Mouse (Mus musculus) neural tube, embryonic 15.5 days (tissue): ENCODE measurements around the gene Nebl. TPM values are rescaled to one million over a fixed set of nuclear protein-coding genes. Genes with fewer than 3 reads are reported as not detected.

Source experiments
- ATAC-seq: fragments of 200-750 bp; cut with Nextera tagmentation; 2 replicates; pipeline ENCODE4 v1.8.0; 2017; ENCODE audit warnings: mild to moderate bottlenecking, moderate TSS enrichment, moderate library complexity; ENCODE audit not compliant: low FRiP score
- H3K27ac ChIP-seq: fragments of 300-500 bp; sonication (generic); replicated peaks from 2 replicates; pipeline ENCODE4 v1.5.1; 2015; ENCODE audit warnings: mild to moderate bottlenecking, inconsistent platforms
- H3K27me3 ChIP-seq: fragments of 300-500 bp; sonication (generic); replicated peaks from 2 replicates; pipeline ENCODE4 v1.6.1; 2015; ENCODE audit warnings: inconsistent platforms
- H3K36me3 ChIP-seq: fragments of 300-500 bp; sonication (generic); 2 replicates; pipeline ENCODE4 v1.6.1; 2015; ENCODE audit warnings: inconsistent platforms
- H3K4me1 ChIP-seq: fragments of 300-500 bp; sonication (generic); 2 replicates; pipeline ENCODE4 v1.6.1; 2015; ENCODE audit warnings: inconsistent platforms
- H3K4me2 ChIP-seq: fragments of 300-500 bp; sonication (generic); 2 replicates; pipeline ENCODE4 v1.6.1; 2015; ENCODE audit warnings: inconsistent platforms, mild to moderate bottlenecking, moderate library complexity
- H3K4me3 ChIP-seq: fragments of 300-500 bp; sonication (generic); replicated peaks from 2 replicates; pipeline ENCODE4 v1.5.1; 2015; ENCODE audit warnings: mild to moderate bottlenecking, inconsistent platforms
- H3K9ac ChIP-seq: fragments of 300-500 bp; sonication (generic); replicated peaks from 2 replicates; pipeline ENCODE4 v1.6.1; 2015; ENCODE audit warnings: mild to moderate bottlenecking, inconsistent platforms
- H3K9me3 ChIP-seq: fragments of 300-500 bp; sonication (generic); replicated peaks from 2 replicates; pipeline ENCODE4 v1.6.1; 2016; ENCODE audit warnings: inconsistent platforms
- WGBS: fragments of 180-500 bp; shearing (Covaris S2); methylation state at CpG from one replicate; pipeline ENCODE4 v1.1.7; 2015; ENCODE audit warnings: mixed read lengths; 5-methylcytosine and 5-hydroxymethylcytosine counted together
- polyA plus RNA-seq: library from polyadenylated mRNA; unstranded; fragments of >200 nt; fragmentation: Nextera tagmentation; extraction: Ambion mirVana; gene quantifications from 2 replicates; pipeline ENCODE4 v1.2.1, GENCODE M21; 2015

The Nebl gene
- 13.7 and 14.3 TPM in 2 replicates for polyA plus RNA-seq

DNA sequence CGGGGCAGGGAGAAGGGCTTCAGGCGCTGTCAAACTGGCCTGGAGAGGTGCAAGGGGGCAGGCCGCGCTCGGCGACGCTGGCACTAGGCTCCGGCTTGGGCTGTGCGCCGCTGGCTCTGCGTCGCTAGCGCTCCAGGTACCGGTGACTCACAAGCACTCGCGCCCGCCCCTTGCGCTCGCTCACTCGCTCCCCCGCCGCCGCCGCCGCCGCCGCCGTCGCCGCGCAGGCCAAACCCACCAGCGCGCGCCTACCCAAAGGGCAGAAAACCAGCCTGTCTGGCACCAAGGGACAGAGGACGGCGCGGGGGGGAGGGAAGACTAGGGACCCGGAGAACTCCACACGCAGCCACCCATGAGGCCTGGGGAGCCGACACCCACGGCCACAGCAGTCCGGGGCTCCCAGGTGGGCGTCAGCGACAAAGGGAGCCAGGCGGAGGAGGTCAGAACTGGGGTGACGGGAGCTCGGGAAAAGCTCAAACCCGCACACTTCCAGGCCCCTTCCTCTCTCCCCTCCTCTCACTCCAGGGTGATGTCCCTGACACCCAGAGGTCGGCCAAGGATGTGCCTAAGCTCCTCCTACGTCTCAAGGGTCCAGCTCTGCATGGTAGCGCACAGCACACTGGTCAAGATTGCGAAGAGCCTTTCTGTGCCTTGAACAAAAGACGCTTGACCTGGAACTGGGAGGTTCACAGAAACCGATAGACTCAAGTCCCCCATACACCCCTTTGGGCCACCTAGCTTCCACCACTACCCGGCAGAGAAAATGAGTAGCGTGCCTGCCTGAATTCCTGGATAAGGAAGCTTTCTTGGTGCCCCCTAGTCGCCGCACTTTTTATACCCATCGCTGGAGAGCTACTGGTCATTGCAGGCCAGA lies at the start of gene Nebl:
Gene Nebl (minus strand): TSS at position 508 of the 874 bp plus-strand sequence.
- Histone ChIP-seq H3K9ac (peak within 1 kb of the TSS; percentile 75), H3K27ac (peak within 1 kb of the TSS; percentile 81), H3K27me3 (peaks cover 3% of the 10 kb centered on the region; the same call in 1 of the 2 replicates), H3K36me3 (no peaks in the 10 kb centered on the region), H3K9me3 (no peaks in the 10 kb centered on the region), H3K4me1 (peaks cover 18% of the 10 kb centered on the region), H3K4me2 (peak within 1 kb of the TSS; percentile 94), H3K4me3 (peak within 1 kb of the TSS; percentile 78)
- WGBS: under 1% methylated on average over 56 of the region's 59 CpGs
- peak; percentile 93 for ATAC-seq

DNA sequence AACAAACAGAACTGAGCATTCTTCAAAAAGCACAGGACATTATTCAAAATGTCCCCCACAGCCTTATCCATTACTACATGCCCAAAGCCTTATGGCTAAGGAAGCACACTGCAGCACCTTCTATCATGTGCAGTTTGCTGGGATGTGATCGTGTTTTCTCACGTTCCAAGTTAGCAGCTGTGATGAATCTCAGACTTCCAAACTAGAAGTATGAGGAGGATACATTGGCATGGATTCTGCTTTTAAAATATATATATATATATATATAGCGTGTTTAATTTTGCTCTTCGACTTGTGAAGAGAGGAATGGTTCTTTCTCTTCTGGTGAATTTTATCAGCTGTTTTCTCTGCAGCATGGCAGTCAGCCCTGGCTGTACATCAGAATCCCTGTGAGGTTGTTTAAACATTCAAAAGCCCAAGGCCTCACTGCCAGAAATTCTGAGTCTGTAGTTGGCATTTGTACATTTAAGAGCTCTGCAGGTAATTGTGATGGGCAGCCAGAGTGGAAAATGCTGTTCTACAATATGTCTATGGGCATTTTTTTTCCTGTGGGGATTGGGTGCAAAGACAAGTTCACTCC lies 39.1 kb upstream of the Nebl start:
- Histone ChIP-seq H3K9ac (no peak overlapping the region), H3K4me1 (no peaks in the 10 kb centered on the region), H3K4me2 (no peak overlapping the region), H3K27me3 (no peaks in the 10 kb centered on the region), H3K4me3 (no peak overlapping the region), H3K9me3 (no peaks in the 10 kb centered on the region), H3K36me3 (no peaks in the 10 kb centered on the region), H3K27ac (no peak overlapping the region)
- WGBS: 91% methylated on average over 4 of the region's 4 CpGs
- ATAC-seq: no peak

DNA sequence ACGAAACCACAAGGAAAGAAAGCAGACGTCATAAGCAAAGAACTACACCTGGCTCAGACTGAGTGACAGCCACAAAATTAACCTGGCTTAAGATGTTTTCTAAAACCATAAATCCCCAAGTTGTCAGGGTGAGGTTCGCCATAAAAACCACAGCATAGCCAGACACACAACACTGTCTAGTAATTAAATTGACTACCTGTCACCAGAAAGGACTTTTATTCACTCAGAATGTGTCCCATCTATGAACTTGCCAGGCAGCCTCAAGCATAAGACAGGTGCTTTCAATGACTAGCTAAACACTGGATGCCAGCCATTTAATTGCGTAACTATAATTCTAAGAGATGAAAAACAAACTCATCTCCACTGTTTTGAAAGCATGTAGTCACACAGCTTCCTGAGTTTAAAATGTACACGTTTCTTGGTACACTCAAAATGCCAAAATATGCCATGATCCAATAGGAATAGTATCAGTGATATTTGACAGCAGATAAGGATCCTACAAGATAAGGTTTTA lies 38.0 kb upstream of the Nebl start:
- ATAC-seq: no peak
- no peaks in the 10 kb centered on the region for H3K4me1 ChIP-seq
- H3K27me3 ChIP-seq: no peaks in the 10 kb centered on the region
- no peaks in the 10 kb centered on the region for H3K9me3 ChIP-seq
- H3K4me2 ChIP-seq: no peak overlapping the region
- H3K4me3 ChIP-seq: no peak overlapping the region
- no peak overlapping the region for H3K27ac ChIP-seq
- no peaks in the 10 kb centered on the region for H3K36me3 ChIP-seq
- no peak overlapping the region for H3K9ac ChIP-seq
- 81% methylated on average over 5 of the region's 5 CpGs for WGBS

DNA sequence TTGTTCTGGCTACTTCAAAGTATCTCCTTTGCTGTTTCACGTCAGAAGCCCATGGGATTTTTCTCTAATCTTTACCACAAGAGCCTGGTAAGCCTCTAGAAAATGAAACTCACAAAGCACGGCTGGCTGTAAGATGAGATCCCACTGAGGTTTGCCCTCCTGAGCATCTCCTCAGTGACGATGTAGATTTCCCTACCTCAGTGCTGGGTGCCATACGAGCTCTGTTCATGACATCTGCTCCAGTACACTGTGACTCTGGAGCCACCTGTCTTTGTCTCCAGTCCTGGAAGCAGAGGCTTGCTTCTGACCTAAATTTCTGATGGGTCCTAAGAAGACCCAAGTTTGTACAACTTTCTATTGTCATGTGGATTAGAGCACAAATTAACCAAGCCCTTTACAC lies 25.0 kb upstream of the Nebl start:
- Histone ChIP-seq H3K27ac (no peak overlapping the region), H3K36me3 (no peaks in the 10 kb centered on the region), H3K4me1 (no peaks in the 10 kb centered on the region), H3K9ac (no peak overlapping the region), H3K9me3 (no peaks in the 10 kb centered on the region), H3K4me3 (no peak overlapping the region), H3K27me3 (no peaks in the 10 kb centered on the region), H3K4me2 (no peak overlapping the region)
- 67% methylated on average over 4 of the region's 4 CpGs for whole genome bisulfite sequencing
- ATAC-seq: no peak

DNA sequence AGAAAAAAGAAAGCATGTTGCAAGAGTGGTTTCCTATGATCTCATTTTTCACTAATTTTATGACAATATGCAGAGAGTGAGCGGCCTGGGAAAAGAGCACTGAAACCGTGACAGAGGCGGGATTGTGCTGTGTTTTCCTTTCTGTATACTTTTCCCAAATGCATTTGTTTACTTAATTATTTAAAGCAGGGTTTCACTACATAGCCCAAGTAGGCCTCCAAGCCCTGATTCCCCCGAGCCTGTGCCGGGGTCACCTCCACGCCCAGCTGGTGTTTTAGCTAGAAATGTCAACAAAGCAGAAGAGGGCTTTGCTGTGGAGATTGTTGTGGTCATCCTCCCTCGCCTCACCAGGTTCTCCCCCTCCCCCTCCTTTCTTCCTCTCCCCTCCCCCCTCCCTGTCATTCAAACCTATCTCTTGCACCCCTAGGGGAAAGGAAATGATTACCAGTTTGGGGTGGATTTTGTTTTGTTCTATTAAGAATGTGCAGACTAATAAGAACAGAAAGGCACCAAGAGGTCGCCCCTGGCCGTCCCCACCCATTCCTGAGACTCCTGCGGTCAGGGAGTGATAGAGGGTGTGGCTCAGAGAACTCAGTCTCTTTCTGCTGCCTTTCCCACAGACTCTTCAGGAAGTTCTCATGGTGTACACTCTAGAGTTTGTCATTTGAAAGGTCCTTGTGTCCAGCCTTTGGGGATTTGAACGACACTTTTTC lies 10.9 kb upstream of the Nebl start:
- peaks cover 9% of the 10 kb centered on the region; the same call in 1 of the 2 replicates for H3K4me1 ChIP-seq
- 18% methylated on average over 11 of the region's 11 CpGs for WGBS
- H3K4me2 ChIP-seq: peak overlapping the region; percentile 65
- H3K27ac ChIP-seq: no peak overlapping the region
- ATAC-seq: peak; percentile 46; the same call in 1 of the 2 replicates
- no peaks in the 10 kb centered on the region for H3K36me3 ChIP-seq
- H3K9me3 ChIP-seq: no peaks in the 10 kb centered on the region
- no peak overlapping the region for H3K9ac ChIP-seq
- peak overlapping the region; percentile 36 for H3K4me3 ChIP-seq
- 0 out of 2 replicates have a peak, but pooled peaks cover 4% of the 10 kb centered on the region for H3K27me3 ChIP-seq

DNA sequence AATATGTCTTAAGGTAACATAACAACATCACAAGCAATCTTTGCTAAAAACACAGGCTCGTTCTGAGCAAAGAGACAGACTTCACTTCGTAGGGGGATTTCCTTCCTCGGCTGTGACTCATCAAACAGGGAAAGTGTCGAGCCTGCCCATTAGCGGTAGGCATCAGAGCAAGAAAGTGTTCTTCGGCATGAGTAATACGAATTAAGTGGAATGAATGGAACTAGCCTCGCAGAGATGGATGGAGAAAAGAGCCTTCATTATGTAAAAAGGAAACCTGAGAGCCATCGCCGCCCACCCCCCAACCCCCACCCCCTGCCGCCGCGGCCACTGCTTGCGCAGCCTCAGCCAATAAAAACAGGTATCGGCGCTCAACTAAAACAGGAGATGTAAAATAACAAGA lies 10.3 kb upstream of the Nebl start:
- Histone ChIP-seq H3K36me3 (no peaks in the 10 kb centered on the region), H3K4me3 (peak overlapping the region; percentile 36), H3K27me3 (0 out of 2 replicates have a peak, but pooled peaks cover 4% of the 10 kb centered on the region), H3K27ac (no peak overlapping the region), H3K9ac (peak overlapping the region; percentile 34; the same call in 1 of the 2 replicates), H3K4me2 (peak overlapping the region; percentile 65), H3K4me1 (peaks cover 9% of the 10 kb centered on the region; the same call in 1 of the 2 replicates), H3K9me3 (no peaks in the 10 kb centered on the region)
- WGBS: 1% methylated on average over 16 of the region's 16 CpGs
- peak; percentile 75 for ATAC-seq

DNA sequence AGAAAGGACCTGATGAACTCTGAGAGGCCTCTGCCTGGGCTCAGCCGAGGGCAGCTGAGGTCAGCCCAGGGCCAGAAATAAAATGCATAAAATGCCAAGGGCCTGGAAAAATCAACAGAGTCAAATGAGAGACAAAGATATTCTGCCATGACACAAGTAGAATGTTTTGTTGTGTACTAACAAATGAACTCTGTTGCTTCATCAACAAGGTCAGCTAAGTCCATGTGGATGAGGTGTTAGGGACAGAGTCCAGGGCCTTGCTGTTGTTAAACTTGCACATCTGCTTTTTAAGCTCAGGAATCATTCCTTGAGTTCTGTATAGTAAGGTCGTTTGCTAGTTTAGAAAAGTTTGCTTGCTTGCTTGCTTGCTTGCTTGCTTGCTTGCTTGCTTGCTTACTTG lies 9.2 kb upstream of the Nebl start:
- ATAC-seq: no peak
- H3K36me3 ChIP-seq: no peaks in the 10 kb centered on the region
- 40% methylated on average over 2 of the region's 2 CpGs for WGBS
- 0 out of 2 replicates have a peak, but pooled peaks cover 4% of the 10 kb centered on the region for H3K27me3 ChIP-seq
- H3K27ac ChIP-seq: no peak overlapping the region
- H3K4me1 ChIP-seq: peaks cover 9% of the 10 kb centered on the region; the same call in 1 of the 2 replicates
- H3K9ac ChIP-seq: no peak overlapping the region
- H3K4me2 ChIP-seq: no peak overlapping the region
- H3K4me3 ChIP-seq: no peak overlapping the region
- no peaks in the 10 kb centered on the region for H3K9me3 ChIP-seq

DNA sequence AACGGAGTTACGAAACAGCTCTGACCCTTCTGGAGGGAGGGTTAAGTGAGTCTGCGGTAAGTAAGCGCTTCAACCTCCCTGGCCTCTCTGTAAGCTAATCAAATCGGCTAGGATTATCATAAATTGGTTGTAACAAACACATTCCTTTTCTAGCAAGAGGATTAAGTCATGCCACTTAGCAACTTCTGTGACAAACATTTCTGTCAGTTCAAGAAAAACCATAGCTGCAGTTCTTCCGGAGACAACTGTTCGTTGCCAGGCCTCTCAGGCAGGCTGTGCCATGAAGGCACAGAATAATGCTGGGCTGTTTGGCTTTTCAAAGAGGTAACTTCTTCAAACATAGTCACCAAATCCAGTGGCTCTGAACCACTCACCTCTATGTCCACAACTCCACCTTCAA lies 946 bp upstream of the Nebl start:
- H3K4me3 ChIP-seq: no peak overlapping the region
- no peak for ATAC-seq

DNA sequence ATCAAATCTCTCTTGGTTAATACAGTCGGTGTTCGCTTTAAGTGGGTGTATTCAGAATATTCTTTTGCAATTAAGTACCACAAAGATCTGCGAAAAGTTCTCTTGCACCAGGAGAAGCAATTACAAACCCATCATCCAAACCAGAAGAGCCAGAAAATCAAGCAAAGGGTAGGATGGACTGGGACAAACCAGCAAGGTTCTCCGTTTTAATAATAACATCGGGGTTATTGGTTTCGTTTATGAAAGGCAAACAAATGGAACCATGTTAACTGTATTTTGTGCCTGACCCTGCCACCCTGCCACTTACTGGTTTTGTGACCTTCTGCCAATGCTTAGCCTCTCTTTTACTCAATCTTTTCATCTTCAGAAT lies 552 bp upstream of the Nebl start:
- Histone ChIP-seq H3K4me3 (peak overlapping the region; percentile 78), H3K36me3 (no peaks in the 10 kb centered on the region), H3K27ac (no peak overlapping the region; the same call in 1 of the 2 replicates), H3K9me3 (no peaks in the 10 kb centered on the region), H3K9ac (no peak overlapping the region), H3K4me2 (peak overlapping the region; percentile 94), H3K4me1 (peaks cover 18% of the 10 kb centered on the region), H3K27me3 (peaks cover 3% of the 10 kb centered on the region; the same call in 1 of the 2 replicates)
- ATAC-seq: no peak
- 16% methylated on average over 6 of the region's 6 CpGs for WGBS

More for the DNA sequence above, 946 bp upstream of the Nebl start:
- Histone ChIP-seq H3K27me3 (peaks cover 3% of the 10 kb centered on the region; the same call in 1 of the 2 replicates), H3K9me3 (no peaks in the 10 kb centered on the region), H3K27ac (no peak overlapping the region), H3K4me1 (peaks cover 18% of the 10 kb centered on the region), H3K36me3 (no peaks in the 10 kb centered on the region), H3K9ac (no peak overlapping the region), H3K4me2 (peak overlapping the region; percentile 94)
- 49% methylated on average over 7 of the region's 7 CpGs for WGBS

DNA sequence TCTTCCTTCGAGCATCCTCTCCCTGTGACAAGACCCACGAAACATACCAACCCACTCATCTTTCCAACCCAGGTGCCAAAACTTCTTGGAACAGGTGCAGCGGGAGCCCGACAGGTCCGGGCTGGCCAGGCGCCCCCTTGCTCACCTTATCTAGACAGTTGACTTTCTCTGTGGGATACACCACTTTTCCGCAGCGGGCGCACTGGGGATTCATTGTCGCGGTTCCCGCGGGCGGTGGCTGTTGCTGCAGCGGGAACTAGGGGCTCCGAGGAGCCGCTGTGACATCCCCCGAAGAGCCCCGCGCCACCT lies 662 bp downstream of the Nebl start:
- peak; percentile 63; the same call in 1 of the 2 replicates for ATAC-seq
- Histone ChIP-seq H3K36me3 (no peaks in the 10 kb centered on the region), H3K4me3 (peak overlapping the region; percentile 78), H3K4me1 (peaks cover 18% of the 10 kb centered on the region), H3K9ac (peak overlapping the region; percentile 75), H3K27ac (peak overlapping the region; percentile 81), H3K4me2 (peak overlapping the region; percentile 94), H3K9me3 (no peaks in the 10 kb centered on the region), H3K27me3 (peaks cover 3% of the 10 kb centered on the region; the same call in 1 of the 2 replicates)
- under 1% methylated on average over 20 of the region's 20 CpGs for WGBS
